Mouse (Mus musculus): ENCODE data around the gene Ahdc1. TPM values are rescaled to one million over a fixed set of nuclear protein-coding genes. Genes with fewer than 3 reads are reported as not detected.
A peak's percentile ranks its signal among the peaks of the same experiment; 100 is the strongest.

Ahdc1 gene
- polyA plus RNA-seq, 1 experiment, result 28.5 TPM

GRCm38 (mm10) chr4:133050837-133051549 is 39.9 kb downstream of the Ahdc1 start:
- DNase-seq (ENCODE audit: extremely low spot score in 1 of 2, low spot score in 1 of 2), result no peak

- DNase-seq (ENCODE audit: extremely low spot score in 1 of 2, low spot score in 1 of 2), result no peak
Measured at GRCm38 (mm10) chr4:133051550-133051865, 40.4 kb downstream of the Ahdc1 start.

DNA sequence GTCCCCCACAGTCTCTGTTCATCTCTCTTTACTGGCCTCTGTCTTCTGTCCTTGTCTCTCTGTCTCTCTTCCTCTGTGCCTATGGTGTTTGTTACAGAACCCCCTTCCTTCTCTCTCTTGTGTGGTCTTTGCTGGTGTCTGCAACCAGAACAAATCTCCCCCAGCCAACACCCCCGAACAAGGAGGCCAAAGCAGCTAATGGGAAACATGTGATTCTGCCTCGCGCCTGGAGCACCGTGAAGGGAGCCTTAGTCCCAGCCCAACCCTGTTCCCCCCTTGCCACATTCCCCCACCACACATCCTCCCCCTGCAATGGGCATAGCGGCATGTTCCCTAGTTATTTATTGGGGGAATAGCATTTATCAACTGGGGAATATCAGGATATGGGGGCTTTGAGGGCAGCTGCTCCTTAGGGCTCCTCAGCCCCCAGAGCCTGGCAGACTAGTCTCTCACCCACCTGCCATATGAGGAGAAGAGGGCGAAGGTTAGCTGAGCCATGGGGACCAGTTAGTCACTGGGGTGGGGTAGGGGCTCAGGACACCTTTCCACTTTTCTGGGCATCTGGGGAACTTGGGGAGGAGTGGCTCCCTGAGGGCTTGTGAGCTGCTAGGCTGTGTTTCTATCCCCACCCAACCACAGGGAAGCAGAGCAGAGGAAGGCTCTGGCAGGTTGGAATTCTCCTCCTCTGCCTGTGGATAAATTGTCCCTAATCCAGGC is 41.1 kb downstream of the Ahdc1 start:
- no peak for DNase-seq (ENCODE audit: extremely low spot score in 1 of 2, low spot score in 1 of 2)

DNA sequence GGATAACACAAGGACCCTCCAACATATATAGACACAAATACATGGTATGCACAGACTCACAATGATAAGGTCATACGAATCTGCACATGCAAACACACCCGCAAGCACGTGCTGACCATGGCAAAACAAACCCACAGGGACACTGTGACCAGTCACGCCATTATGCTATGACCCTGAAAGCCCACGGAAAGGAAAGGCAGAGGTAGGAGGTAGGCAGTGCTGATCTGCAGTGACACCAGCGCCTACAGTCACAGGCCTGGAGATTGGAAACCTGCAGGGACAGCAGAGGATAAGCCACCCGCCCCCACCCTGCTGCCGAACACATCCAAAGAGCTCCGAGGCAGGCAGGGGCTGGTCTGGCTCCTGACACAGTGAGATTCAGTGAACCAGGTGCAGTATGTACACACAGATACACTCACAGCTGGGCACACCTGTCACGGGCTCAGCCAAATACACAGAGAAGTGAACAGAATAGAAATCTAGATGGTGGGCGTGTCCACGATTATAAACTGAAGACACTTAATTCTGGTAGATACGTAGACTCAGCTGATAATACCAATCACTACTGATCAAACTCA is 42.0 kb downstream of the Ahdc1 start:
- no peak for DNase-seq (ENCODE audit: extremely low spot score in 1 of 2, low spot score in 1 of 2)

- no peak for DNase-seq (ENCODE audit: extremely low spot score in 1 of 2, low spot score in 1 of 2)
Measured at GRCm38 (mm10) chr4:133054530-133054929, 43.5 kb downstream of the Ahdc1 start.

DNA sequence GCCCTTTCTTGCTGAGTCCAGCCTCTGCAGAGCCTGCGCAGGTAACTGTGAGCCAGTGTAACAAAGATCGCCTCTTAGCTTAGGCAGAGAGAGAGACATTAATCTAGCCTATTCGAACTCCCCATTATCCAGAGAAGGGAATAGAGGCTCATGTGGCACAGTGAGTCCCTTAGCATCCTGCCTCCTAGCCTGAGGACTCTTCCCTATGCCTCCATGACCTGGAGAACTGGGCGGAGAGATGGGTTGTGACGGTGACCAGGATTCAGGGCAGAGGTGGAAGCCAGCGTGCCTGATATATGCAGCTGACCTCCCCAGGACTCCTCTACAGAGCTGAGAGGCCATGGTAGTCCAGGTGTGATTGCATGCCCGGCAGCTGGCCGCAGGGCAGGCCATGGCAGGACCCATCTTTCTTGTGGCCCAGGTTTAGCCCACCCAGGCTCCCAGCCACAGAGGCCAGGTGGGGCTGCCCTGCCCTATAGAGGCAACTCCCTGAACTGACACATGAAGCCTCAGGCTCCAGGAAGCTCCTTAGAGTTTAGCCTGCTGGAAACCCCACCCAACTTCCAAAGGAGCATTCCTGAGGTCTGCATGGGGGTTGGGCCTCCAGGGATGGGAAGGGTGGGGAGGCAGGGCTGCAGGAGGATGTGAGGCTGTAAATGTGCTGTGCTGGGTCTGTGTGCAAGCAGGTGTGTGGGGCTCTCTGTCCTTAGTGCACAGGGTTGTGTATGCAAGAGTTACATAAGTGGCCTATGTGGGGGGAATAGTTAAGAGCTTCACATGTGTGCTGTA is 44.3 kb downstream of the Ahdc1 start:
- no peak for DNase-seq (ENCODE audit: extremely low spot score in 1 of 2, low spot score in 1 of 2)

DNA sequence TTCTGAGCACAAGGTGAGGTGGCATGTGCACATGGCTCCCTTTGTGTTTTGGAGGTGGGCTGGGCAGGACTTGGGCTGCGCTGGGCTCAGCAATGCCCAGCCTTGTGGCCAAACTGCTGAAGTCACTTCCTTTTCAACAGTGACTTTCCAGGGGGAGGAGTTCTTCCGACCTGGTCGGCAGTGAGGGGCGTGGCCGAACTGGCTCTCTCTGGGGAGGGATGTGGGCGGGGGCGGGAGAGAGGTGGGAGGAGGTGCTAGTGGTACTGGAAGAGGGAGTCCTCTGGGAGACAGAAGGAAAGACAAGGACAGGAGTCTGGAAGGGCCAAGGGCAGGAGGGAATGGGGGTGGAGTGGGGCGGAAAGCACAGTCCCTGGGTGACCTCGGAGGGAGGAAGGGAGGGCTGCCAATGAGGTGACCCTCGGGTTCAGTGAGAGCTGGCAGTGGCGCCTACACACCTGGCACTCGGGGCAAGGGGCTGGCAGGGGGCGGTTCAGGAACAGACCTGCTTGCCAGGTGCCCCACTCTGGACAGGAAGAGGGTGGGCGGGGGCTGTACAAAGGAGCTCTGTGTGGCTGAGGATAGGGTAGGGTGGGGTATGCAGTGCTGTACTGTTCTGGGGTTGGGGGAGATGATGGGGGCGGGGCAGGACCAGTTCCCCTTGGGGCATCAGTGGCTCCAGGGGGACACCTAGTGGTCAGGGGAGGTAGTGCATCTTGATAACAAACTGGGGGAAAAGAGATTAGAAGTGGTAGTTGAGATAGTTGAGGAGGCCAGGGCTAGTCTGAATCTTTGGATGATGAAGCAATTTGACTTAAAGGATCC is 45.2 kb downstream of the Ahdc1 start:
- peak in 1 of 2 experiments; percentile 83 for DNase-seq (ENCODE audit: extremely low spot score in 1 of 2, low spot score in 1 of 2)

- DNase-seq (ENCODE audit: extremely low spot score in 1 of 2, low spot score in 1 of 2), result no peak
Measured at GRCm38 (mm10) chr4:133057389-133058122, 46.5 kb downstream of the Ahdc1 start.

DNA sequence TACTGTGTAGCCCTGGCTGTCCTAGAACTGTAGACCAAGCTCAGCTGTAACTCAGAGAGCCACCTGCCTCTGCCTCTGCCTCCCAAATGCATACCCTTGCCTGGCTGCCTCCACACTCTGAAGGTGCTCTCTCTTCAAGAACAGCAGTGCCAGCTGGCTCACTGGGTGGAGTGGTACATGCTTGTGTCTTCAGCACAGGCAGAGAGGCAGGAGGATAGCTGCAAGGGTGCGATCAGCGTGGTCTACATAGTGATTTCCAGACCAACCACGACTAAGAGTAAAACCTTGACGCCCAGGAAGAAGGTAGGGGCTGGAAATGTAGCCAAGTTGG is 47.0 kb downstream of the Ahdc1 start:
- DNase-seq (ENCODE audit: extremely low spot score in 1 of 2, low spot score in 1 of 2), result no peak

DNA sequence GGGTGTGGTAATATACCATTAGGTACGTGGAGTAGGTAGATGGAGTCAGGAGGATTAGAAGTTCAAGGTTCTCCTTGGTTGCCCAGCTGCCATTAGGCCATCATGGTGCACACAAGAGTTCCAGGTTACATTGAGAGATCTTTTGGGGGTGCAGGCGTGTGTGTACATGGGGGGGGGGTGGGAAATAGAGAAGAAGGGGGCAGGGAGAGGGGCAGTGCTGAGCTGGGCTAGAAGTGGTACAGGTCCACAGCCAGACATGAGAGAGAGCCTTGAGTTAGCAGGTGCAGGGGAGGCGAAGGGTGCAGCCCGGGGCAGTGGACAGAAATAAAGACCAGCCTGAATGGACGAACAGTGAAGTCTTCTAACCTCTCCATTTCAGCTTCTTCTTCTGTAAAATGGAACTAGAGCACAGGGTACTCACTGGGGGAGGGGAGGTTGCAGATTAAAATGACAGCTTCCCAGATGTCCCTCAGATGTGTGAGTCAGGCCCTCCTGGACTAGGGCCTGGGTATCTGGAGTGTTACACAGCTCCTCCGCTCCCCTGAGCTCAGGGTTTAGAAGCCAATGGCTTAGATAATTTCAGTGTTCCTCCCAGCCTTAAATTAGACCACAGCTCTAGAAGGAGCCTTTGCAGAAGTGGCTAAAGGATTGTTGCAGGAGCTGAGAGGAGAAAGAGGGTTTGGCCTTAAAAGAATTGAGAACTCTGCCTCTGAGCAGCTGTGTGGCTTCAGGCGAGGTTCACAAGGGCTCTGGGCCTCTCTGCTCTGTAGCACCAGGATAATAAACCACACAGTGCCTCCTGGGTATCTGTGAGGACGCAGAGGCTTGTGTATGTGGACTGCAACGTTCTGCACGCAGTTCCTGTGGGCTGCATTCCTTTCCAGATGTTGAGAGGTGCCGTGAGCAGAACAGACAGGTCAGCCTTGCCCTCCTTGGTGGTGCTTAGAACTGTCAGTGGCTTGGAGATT is 47.7 kb downstream of the Ahdc1 start:
- no peak for DNase-seq (ENCODE audit: extremely low spot score in 1 of 2, low spot score in 1 of 2)

- DNase-seq (ENCODE audit: extremely low spot score in 1 of 2, low spot score in 1 of 2), result no peak
Measured at GRCm38 (mm10) chr4:133060702-133061101, 49.6 kb downstream of the Ahdc1 start.

DNA sequence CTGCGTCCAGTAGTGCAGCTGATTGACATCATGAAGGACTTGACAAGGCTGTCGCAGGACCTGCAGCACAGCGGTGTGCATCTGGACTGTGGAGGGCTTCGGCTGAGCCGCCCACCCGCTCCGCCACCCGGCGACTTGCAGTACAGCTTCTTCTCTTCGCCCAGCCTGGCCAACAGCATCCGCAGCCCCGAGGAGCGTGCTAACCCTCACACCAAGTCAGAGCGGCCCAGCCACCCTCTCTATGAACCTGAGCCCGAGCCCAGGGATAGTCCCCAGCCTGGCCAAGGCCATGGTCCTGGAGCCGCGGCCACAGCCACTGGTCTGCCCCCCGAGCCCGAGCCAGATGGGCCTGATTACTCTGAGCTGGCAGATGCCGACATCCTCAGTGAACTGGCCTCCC is 50.7 kb downstream of the Ahdc1 start:
- DNase-seq (ENCODE audit: extremely low spot score in 1 of 2, low spot score in 1 of 2), result no peak

GRCm38 (mm10) chr4:133062286-133062685 is 51.2 kb downstream of the Ahdc1 start:
- DNase-seq (ENCODE audit: extremely low spot score in 1 of 2, low spot score in 1 of 2), result no peak

GRCm38 (mm10) chr4:133063203-133063602 is 52.1 kb downstream of the Ahdc1 start:
- no peak for DNase-seq (ENCODE audit: extremely low spot score in 1 of 2, low spot score in 1 of 2)

GRCm38 (mm10) chr4:133063799-133064198 is 52.7 kb downstream of the Ahdc1 start:
- DNase-seq (ENCODE audit: extremely low spot score in 1 of 2, low spot score in 1 of 2), result no peak

- DNase-seq (ENCODE audit: extremely low spot score in 1 of 2, low spot score in 1 of 2), result no peak
Measured at GRCm38 (mm10) chr4:133064791-133065190, 53.7 kb downstream of the Ahdc1 start.

- DNase-seq (ENCODE audit: extremely low spot score in 1 of 2, low spot score in 1 of 2), result no peak
Measured at GRCm38 (mm10) chr4:133065894-133066386, 54.9 kb downstream of the Ahdc1 start.

- no peak for DNase-seq (ENCODE audit: extremely low spot score in 1 of 2, low spot score in 1 of 2)
Measured at GRCm38 (mm10) chr4:133068400-133069138, 57.5 kb downstream of the Ahdc1 start.
